In the genomic region with DNA sequence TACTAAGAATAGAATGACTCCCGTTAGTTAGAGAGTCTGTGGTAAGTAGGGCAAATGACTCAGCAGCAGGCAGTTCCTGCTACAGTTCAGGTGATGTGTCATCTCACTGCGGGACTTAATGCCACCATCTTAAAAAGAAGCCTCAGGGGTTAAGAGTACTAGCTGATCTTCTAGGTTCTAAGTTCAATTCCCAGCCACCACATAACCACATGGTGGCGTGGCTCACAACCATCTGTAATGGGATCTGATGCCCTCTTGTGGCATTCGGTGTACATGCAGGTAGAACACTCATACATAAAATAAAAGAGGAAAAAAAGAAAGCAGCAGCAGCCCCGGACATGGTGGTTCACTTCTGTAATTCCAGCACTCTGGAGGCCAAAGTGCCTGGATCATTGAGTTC, we compare ENCODE assay signal across 8 mouse cellular contexts. TPM values are rescaled to one million over a fixed set of nuclear protein-coding genes. Genes with fewer than 3 reads are reported as not detected.
DNase-seq lines count a peak whose midpoint lies in the region; ATAC-seq and TF ChIP-seq lines count a peak whose summit lies in the region.

No protein-coding gene starts in this region.

- no peak for TF ChIP-seq EP300 in lung, postnatal 0 days (IDR thresholded peaks at IDR 0.05)

- ATAC-seq in intestine, postnatal 0 days, result peak; percentile 62
- ATAC-seq in lung, postnatal 0 days, result peak; percentile 19; the same call in 1 of the 2 replicates

- no peaks in the 10 kb centered on the region for H3K9me3 ChIP-seq in intestine, postnatal 0 days (ENCODE audit: control insufficient read depth)
- no peaks in the 10 kb centered on the region for H3K9me3 ChIP-seq in lung, postnatal 0 days (ENCODE audit: low read length)

- H3K4me3 ChIP-seq in intestine, postnatal 0 days (ENCODE audit: low read depth, low read length), result no peak overlapping the region
- no peak overlapping the region for H3K4me3 ChIP-seq in lung, postnatal 0 days (ENCODE audit: low read depth, low read length)

- peak; percentile 93 for TF ChIP-seq CTCF in intestine, postnatal 0 days (IDR thresholded peaks at IDR 0.05; ENCODE audit: low read depth)
- peak; percentile 94 for TF ChIP-seq CTCF in lung, postnatal 0 days (IDR thresholded peaks at IDR 0.05)

- DNase-seq in cerebellum, adult 18-20 months, result peak; percentile 37 to 38
- DNase-seq in cerebellum, adult 11 months, result no peak
- DNase-seq in ovary, postnatal 14 days (ENCODE audit: low spot score), result peak; percentile 15
- no peak for DNase-seq in ovary, postnatal 36 days (ENCODE audit: low spot score)
- DNase-seq in cerebellum, postnatal 25 days, result peak; percentile 39 to 61
- peak; percentile 82 for DNase-seq in lung, postnatal 0 days (ENCODE audit: low spot score)
- DNase-seq in spleen, postnatal 10 days (ENCODE audit: low spot score in 2 of 2), result peak; percentile 36 to 73

- H3K27me3 ChIP-seq in intestine, postnatal 0 days (replicated peaks; ENCODE audit: control insufficient read depth, insufficient read depth, low read length), result no peaks in the 10 kb centered on the region
- no peaks in the 10 kb centered on the region for H3K27me3 ChIP-seq in lung, postnatal 0 days (replicated peaks; ENCODE audit: insufficient read depth, low read length)

- H3K36me3 ChIP-seq in intestine, postnatal 0 days (ENCODE audit: control insufficient read depth, insufficient read depth), result peaks cover 70% of the 10 kb centered on the region
- peaks cover 23% of the 10 kb centered on the region for H3K36me3 ChIP-seq in lung, postnatal 0 days (ENCODE audit: insufficient read depth, low read length)

- H3K4me2 ChIP-seq in intestine, postnatal 0 days (replicated peaks; ENCODE audit: low read depth), result no peak overlapping the region
- H3K4me2 ChIP-seq in lung, postnatal 0 days (replicated peaks; ENCODE audit: low read depth, low read length), result no peak overlapping the region

- 31% methylated on average over 5 of the region's 5 CpGs for WGBS in intestine, postnatal 0 days
- WGBS in lung, postnatal 0 days, result 35% methylated on average over 5 of the region's 5 CpGs

- no peak overlapping the region for H3K27ac ChIP-seq in intestine, postnatal 0 days (ENCODE audit: low read depth, low read length)
- H3K27ac ChIP-seq in lung, postnatal 0 days (ENCODE audit: low read length), result no peak overlapping the region

- no peaks in the 10 kb centered on the region for H3K4me1 ChIP-seq in intestine, postnatal 0 days (replicated peaks; ENCODE audit: control insufficient read depth, insufficient read depth, low read length)
- no peaks in the 10 kb centered on the region for H3K4me1 ChIP-seq in lung, postnatal 0 days (ENCODE audit: insufficient read depth, low read depth, low read length)

- H3K9ac ChIP-seq in intestine, postnatal 0 days (ENCODE audit: low read depth, low read length), result no peak overlapping the region
- H3K9ac ChIP-seq in lung, postnatal 0 days (replicated peaks; ENCODE audit: low read depth), result no peak overlapping the region

RNA-seq across cellular contexts. Expression of gene Nbr1, which starts 10.4 kb away (rescaled TPM):
- polyA plus RNA-seq in intestine, postnatal 0 days (2015; fragmentation: Nextera tagmentation; extraction: Ambion mirVana), result 44.5 and 54.1 TPM in 2 replicates
- polyA plus RNA-seq in lung, postnatal 0 days (2015; fragmentation: Nextera tagmentation; extraction: Ambion mirVana), result 57.2 and 58.7 TPM in 2 replicates

RNA-seq across cellular contexts. Expression of gene Brca1, which starts 10.6 kb away (rescaled TPM):
- polyA plus RNA-seq in intestine, postnatal 0 days (2015; fragmentation: Nextera tagmentation; extraction: Ambion mirVana), result 2.3 and 3.3 TPM in 2 replicates
- 0.42 and 1.5 TPM in 2 replicates for polyA plus RNA-seq in lung, postnatal 0 days (2015; fragmentation: Nextera tagmentation; extraction: Ambion mirVana)

RNA-seq across cellular contexts. Expression of gene Tmem106a, which starts 19.7 kb away (rescaled TPM):
- 122 and 130 TPM in 2 replicates for polyA plus RNA-seq in intestine, postnatal 0 days (2015; fragmentation: Nextera tagmentation; extraction: Ambion mirVana)
- polyA plus RNA-seq in lung, postnatal 0 days (2015; fragmentation: Nextera tagmentation; extraction: Ambion mirVana), result 7.6 TPM in 2 replicates

RNA-seq across cellular contexts. Expression of gene Gm11634, which starts 36.7 kb away (rescaled TPM):
- polyA plus RNA-seq in intestine, postnatal 0 days (2015; fragmentation: Nextera tagmentation; extraction: Ambion mirVana), result 0.27 and 0.37 TPM in 2 replicates
- not detected in 2 replicates for polyA plus RNA-seq in lung, postnatal 0 days (2015; fragmentation: Nextera tagmentation; extraction: Ambion mirVana)

Comparison
In these comparisons a context has a peak if more than half of its experiments do, and no peak if none do; other contexts are left out.
1. DNase-seq: peak in cerebellum, adult 18-20 months (2 of 2), ovary, postnatal 14 days (single experiment), cerebellum, postnatal 25 days (2 of 2), lung, postnatal 0 days (single experiment) and spleen, postnatal 10 days (2 of 2); none in cerebellum, adult 11 months (single experiment) and ovary, postnatal 36 days (single experiment).
2. RNA of gene Tmem106a, which starts 19.7 kb away (polyA plus RNA-seq): 122 to 130 TPM in intestine, postnatal 0 days; 7.6 TPM in lung, postnatal 0 days; every median in the first group is over 10 times any median in the second.